Mouse (Mus musculus) spleen, adult 18-20 months (tissue): ENCODE data around the gene Gm29423.
"Not testable (repeated sequence)": the region's sequence is repeated elsewhere in the genome, so short reads cannot be mapped to it uniquely, and the experiment has no call there.

Source experiments
- DNase-seq, 2 experiments: peaks; one replicate each; pipeline ENCODE4 v3.0.0; 2022; ENCODE audit warnings: mixed read lengths in 2 of 2

Gm29423 gene

DNA sequence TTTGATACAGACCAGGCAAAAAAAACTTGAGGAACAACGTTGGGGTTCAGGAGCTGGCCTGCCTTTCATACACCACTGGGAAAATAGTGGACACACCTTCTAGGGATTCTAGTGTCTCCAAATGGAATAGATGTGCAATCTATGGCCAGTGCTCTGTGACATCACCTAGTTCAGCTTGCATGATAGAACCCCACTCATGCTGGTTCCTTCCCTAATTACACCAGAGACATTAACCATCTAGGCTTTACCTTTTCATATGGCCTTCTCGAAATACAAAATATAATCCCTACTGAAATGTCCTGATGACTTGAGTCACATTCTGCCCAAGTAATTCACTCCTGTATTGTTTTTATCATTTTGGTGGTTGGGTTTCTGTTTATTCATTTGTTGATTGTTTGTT is at the start of gene Gm29423, which contains the start of gene Gm29644:
Gene Gm29423, minus strand, starts transcription at position 101 of the 400 bp plus-strand sequence.
Gene Gm29644, minus strand, starts transcription at position 157 of the 400 bp plus-strand sequence.
- DNase-seq, result not testable (repeated sequence)

DNA sequence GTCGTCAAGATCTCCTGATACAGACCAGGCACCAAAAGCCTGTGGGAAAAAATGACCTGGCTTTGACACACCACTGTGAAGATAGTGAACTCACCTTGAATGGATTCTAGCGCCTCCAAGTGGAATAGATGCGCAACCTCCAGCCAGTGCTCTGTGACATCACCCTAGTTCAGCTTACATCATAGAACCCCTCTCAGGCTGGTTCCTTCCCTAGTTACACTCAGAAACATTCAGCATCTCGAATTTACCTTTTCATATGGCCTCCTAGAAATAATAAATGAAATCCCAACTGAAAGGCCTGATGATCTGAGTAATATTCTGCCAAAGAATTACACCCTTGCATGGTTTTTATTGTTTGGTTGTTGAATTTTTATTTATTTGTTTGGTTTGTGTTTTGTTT is 29.5 kb downstream of the Gm29423 start, which contains the start of gene Gm21118:
Gene Gm21118, minus strand, starts transcription at position 101 of the 400 bp plus-strand sequence.
- DNase-seq, result not testable (repeated sequence)
